Mouse (Mus musculus): ENCODE data around the gene Stx1b.

DNA sequence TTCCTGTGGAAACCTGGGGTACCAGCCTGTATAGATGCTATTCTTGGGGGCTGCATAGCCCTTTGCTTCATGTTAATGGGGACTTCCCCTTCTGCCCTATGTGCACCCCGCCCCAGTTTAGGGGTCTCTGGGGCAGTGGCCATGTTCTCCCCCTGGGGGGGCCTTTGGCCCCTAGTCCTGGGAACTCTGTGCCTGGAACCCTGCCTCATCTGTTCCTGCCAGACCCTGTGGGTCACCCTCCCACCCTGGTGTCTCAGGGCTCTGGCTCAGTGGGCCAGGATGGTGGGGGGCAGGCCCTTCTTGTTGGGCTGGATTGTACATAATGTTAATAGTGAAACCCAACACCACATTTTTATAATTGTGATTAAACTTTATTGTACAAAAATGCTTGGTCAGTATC is 24.6 kb downstream of the Stx1b start:
- TF ChIP-seq CTCF (conservative IDR thresholded peaks at IDR 0.05 in 1 of 2, IDR thresholded peaks at IDR 0.05 in 1 of 2; ENCODE audit: low read depth in 2 of 2, low read length in 2 of 2), result no peak
- TF ChIP-seq POLR2A (IDR thresholded peaks at IDR 0.05; ENCODE audit: low read depth, low read length), result no peak

Measured in CH12.LX (cell line).